Mouse (Mus musculus): ENCODE results near the gene Pxt1. TPM values are rescaled to one million over a fixed set of nuclear protein-coding genes. Genes with fewer than 3 reads are reported as not detected.

Pxt1 gene
- polyA plus RNA-seq (2014; fragmentation: Illumina TruSeq; extraction: RNeasy Lipid Tissue Mini Kit (QIAGEN cat#74804); ENCODE audit: low read depth, low replicate concordance), result not detected

GRCm38 (mm10) chr17:28943740-28944139 is at the start of gene Pxt1:
Gene Pxt1, minus strand, starts transcription at chr17:28943840.

GRCm38 (mm10) chr17:28951831-28952799 is 8.5 kb upstream of the Pxt1 start, which contains the start of gene Kctd20:
Gene Kctd20, plus strand, starts transcription at chr17:28951950.

GRCm38 (mm10) chr17:28915060-28915628 is 28.5 kb downstream of the Pxt1 start, which contains the start of gene 4930539E08Rik:
Gene 4930539E08Rik, minus strand, starts transcription at chr17:28915324.

Other genes with a start within 250 kb of the Pxt1 start
- gene AC170998.1, start 217.8 kb downstream of the Pxt1 start, polyA plus RNA-seq (2014; fragmentation: Illumina TruSeq; extraction: RNeasy Lipid Tissue Mini Kit (QIAGEN cat#74804); ENCODE audit: low read depth, low replicate concordance), result 7.2 TPM
- 8.5 TPM for gene Mapk13, start 174.5 kb downstream of the Pxt1 start, polyA plus RNA-seq (2014; fragmentation: Illumina TruSeq; extraction: RNeasy Lipid Tissue Mini Kit (QIAGEN cat#74804); ENCODE audit: low read depth, low replicate concordance)
- gene Brpf3, start 142.8 kb downstream of the Pxt1 start, polyA plus RNA-seq (2014; fragmentation: Illumina TruSeq; extraction: RNeasy Lipid Tissue Mini Kit (QIAGEN cat#74804); ENCODE audit: low read depth, low replicate concordance), result 65.9 TPM
- gene Pnpla1, start 85.4 kb downstream of the Pxt1 start, polyA plus RNA-seq (2014; fragmentation: Illumina TruSeq; extraction: RNeasy Lipid Tissue Mini Kit (QIAGEN cat#74804); ENCODE audit: low read depth, low replicate concordance), result 0.82 TPM
- gene 4930539E08Rik, start 28.5 kb downstream of the Pxt1 start, polyA plus RNA-seq (2014; fragmentation: Illumina TruSeq; extraction: RNeasy Lipid Tissue Mini Kit (QIAGEN cat#74804); ENCODE audit: low read depth, low replicate concordance), result 53.6 TPM
- gene Kctd20, start 8.1 kb upstream of the Pxt1 start, polyA plus RNA-seq (2014; fragmentation: Illumina TruSeq; extraction: RNeasy Lipid Tissue Mini Kit (QIAGEN cat#74804); ENCODE audit: low read depth, low replicate concordance), result 40.3 TPM
- 206 TPM for gene Stk38, start 64.2 kb upstream of the Pxt1 start, polyA plus RNA-seq (2014; fragmentation: Illumina TruSeq; extraction: RNeasy Lipid Tissue Mini Kit (QIAGEN cat#74804); ENCODE audit: low read depth, low replicate concordance)
- gene Srsf3, start 88.8 kb upstream of the Pxt1 start, polyA plus RNA-seq (2014; fragmentation: Illumina TruSeq; extraction: RNeasy Lipid Tissue Mini Kit (QIAGEN cat#74804); ENCODE audit: low read depth, low replicate concordance), result 525 TPM
- 148 TPM for gene Cdkn1a, start 147.1 kb upstream of the Pxt1 start, polyA plus RNA-seq (2014; fragmentation: Illumina TruSeq; extraction: RNeasy Lipid Tissue Mini Kit (QIAGEN cat#74804); ENCODE audit: low read depth, low replicate concordance)
- not detected for gene Rab44, start 170.3 kb upstream of the Pxt1 start, polyA plus RNA-seq (2014; fragmentation: Illumina TruSeq; extraction: RNeasy Lipid Tissue Mini Kit (QIAGEN cat#74804); ENCODE audit: low read depth, low replicate concordance)

Measured in sigmoid colon, adult 10 weeks (tissue).